Mouse (Mus musculus) frontal cortex, adult (tissue): ENCODE measurements at regions not wholly inside any gene's neighbourhood (a gene's known extent, or its start where the extent isn't known, plus 50 kb on each side); places are given as distances from the start of the nearest gene placed in this dataset.

Experiments used
- ATAC-seq: cut with Nextera tagmentation; 2 replicates; pipeline ENCODE4 v1.9.2; 2017; ENCODE audit warnings: mild to moderate bottlenecking, moderate library complexity, mixed read lengths; ENCODE audit not compliant: low TSS enrichment

DNA sequence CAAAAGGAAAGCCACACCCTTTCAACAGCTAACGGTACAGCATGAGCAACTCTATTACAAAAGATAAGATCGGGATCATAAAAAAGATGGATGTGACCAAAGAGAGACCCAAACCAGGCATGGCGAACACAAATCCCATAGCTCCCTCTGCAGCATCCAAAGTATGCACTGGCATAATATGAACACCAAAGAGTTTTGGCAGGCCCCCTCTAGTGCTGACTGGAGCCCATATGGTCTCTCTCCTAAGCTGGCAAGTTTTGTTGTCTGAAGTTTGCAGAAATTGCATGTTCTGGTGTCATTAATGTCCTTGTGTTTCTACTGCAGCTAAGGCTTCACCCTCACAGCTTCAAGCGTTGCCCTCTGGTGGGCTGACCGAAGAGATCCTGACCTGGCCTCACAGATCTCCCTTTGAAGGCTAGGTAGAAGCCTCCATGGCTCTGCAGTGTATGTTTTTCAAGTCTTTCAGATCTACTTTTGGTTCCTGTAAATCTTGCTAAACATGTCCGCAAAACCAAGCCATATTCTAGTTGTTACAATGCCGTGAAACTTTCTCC is 75.7 kb upstream of the Bcl2l14 start:
- peak; percentile 56 for ATAC-seq

DNA sequence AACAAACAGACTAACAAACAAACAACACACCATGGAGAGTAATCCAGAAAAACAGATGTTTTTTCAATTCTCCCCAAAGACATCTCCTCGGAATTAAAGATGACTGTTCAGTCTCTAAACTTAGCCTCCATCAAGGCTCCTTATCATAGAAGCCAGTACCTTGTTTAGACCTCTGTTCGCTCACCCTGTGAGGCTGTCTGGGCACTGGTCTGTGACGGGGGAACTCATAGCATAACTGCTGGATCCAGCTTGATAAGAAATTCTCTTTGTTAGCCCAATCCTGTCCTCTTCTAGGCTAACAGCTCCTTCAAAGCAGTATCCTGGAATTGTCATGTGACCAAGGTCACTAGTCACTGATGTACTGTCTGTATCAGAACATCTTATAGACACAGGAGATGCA is 72.1 kb upstream of the Bcl2l14 start:
- ATAC-seq, result no peak

DNA sequence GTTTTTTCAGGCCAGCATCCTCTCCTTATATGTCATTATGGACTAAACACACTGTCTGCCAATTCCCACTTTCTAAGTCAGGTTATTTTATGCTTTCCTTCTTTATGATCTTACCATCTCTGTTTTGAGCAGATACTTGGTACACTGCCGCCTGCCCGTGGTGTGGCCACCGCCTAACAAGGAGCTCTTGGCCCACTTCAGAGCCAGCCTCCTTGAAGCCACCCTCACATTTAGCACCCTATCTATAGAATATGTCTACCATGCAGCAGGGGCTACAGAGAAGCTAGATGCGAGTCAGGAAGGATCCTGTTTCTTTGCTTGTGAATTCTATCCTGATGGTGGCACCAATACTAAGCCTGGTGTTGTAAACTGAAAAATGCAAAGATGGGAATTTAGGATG is 70.6 kb upstream of the Bcl2l14 start:
- peak; percentile 88 for ATAC-seq

DNA sequence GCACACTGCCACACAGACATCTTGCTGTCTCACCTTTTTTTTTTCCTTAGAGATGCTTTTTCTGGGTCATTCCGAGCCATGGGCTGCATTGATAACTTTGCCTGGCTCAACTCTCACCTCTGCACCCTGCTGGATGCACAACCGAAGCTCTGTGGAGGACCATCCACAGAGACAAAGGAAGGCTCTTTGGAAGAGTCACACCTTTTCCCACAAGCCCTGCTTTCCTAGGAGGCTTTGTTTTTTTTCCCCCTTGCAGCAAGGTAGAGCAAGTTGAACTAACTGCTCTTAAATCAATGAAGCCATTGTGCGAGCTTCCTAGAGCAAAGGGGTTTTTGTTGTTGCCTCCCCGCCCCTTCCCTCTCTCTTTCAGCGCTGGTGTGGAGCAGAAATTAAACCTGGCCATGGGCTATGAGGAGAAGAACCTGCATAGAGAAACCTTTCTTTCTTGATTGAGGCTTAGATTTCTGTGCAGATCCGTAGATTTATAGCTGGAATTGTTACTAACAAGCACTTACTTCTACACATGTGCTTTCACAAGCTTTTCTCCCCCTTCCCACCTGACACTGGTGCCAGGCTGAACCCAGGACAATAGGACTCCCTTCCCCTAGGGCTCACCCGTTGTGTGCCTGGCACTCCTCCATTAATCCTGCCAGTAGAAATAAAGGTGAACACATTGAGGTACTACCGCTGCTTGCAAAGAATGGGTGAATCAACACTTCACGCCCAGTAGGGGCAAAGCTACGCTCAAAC is 66.4 kb upstream of the Bcl2l14 start:
- no peak; the same call in 1 of the 2 replicates for ATAC-seq

DNA sequence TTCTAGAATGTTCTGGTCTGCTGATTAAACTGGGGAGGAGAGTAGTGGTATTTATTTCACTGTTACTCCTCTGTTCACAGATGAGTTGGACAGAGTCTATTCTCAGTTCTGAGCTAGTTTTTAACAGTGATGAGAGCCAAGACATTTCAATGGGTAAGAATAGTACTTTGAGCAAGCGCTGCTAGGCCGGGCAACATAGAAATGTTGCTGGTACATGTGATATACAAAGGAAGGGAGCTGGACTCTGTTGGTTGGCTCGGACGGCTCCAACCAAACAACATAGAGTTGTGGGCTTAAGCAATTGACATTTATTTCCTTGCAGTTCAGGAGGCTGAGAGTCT is 65.8 kb upstream of the Bcl2l14 start:
- peak; percentile 90 for ATAC-seq

GRCm38 (mm10) chr6:134332718-134333432 is 63.2 kb upstream of the Bcl2l14 start:
- ATAC-seq, result no peak

DNA sequence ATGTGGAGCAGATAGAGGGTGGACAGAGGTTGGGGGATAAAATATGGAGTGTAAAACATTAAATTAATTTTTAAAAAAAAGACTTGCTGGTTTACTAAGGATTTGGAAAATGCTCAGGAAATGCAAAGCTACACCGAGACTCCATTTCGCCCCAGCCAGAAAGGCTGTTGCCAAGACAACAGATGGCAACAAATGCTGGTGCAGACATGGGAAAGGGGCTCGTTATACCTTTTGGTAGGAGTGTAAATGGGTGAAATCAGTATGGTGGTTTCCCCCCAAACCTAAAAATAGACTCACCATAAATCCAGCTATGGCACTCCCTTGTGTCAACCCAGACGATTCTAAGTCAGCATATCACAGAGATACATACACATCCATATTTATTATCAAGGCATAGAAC is 60.4 kb upstream of the Bcl2l14 start:
- ATAC-seq, result peak; percentile 44; the same call in 1 of the 2 replicates

GRCm38 (mm10) chr6:134342796-134343605 is 53.1 kb upstream of the Bcl2l14 start:
- ATAC-seq, result peak; percentile 59

DNA sequence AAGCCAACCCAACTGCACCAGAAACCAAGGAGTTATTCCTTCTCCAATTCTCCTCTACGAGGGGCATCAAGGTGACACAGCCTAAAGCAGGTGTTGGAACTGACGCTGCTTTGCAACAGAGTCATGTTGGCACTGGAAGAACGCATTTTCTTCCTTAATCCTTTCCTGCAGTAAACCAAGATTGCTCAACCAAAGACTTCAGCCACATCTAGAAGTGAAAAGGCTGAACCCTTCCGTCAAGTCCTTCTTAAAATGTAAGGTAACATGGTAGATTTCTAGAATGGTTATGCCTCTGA is 52.6 kb upstream of the Bcl2l14 start:
- ATAC-seq, result no peak
